In the genomic region with DNA sequence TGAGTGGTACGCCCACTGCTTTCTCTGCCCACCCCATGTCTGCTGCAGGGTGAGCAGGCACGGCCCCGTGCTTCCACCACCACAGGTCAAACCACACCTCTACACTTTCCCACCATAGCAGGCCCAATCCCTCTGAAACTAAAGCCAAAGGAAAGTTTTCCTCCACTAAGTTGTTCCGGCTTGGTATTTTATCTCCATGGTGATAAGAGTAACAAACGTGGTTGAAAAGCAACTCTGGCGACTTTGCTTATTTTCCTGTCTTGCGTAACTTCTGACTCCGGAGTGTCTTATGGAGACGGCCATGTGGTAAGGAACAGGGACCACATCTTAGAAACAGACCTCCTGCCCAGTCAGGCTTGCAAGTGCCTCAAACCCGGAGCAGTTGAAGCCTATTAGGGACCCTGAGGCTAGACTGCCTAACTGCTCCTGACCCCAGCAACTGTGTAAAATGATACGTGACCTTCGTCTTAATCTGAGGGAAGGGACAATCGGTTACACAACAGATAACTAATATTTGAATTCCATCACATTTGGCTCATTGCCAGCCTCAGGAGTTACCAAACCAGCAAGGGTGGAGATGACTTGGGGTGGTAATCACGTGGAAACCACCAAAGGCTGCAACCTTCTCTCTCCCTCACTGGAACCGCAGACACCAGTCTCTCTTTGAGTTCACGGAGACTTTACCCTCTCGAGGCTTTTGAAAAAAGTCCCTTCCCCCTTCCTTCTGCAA, we compare ENCODE assay signal across 10 mouse cellular contexts. TPM values are rescaled to one million over a fixed set of nuclear protein-coding genes. Genes with fewer than 3 reads are reported as not detected.
DNase-seq lines count a peak whose midpoint lies in the region; ATAC-seq and TF ChIP-seq lines count a peak whose summit lies in the region.
"Had no signal": no experiment of that assay in that cellular context is flagged by ENCODE, and none has a peak within 500 bp of the region (broad histone marks: within the 10 kb centered on the region; RNA-seq: fewer than 3 reads in every experiment).

No protein-coding gene starts in this region.

- 0 out of 2 replicates have a peak, but pooled peaks cover under 1% of the 10 kb centered on the region for H3K27me3 ChIP-seq in heart, embryonic 13.5 days (replicated peaks)
- no peaks in the 10 kb centered on the region for H3K27me3 ChIP-seq in lung, postnatal 0 days (replicated peaks; ENCODE audit: insufficient read depth, low read length)
- H3K27me3 ChIP-seq in midbrain, embryonic 14.5 days (ENCODE audit: control insufficient read depth, insufficient read depth, low read length) = no peaks in the 10 kb centered on the region
- H3K27me3 ChIP-seq in forebrain, postnatal 0 days (ENCODE audit: insufficient read depth, low read length) = no peaks in the 10 kb centered on the region
- H3K27me3 ChIP-seq: neural tube, embryonic 12.5 days had no signal

- no peaks in the 10 kb centered on the region for H3K9me3 ChIP-seq in heart, embryonic 13.5 days
- H3K9me3 ChIP-seq in lung, postnatal 0 days (ENCODE audit: low read length) = no peaks in the 10 kb centered on the region
- no peaks in the 10 kb centered on the region for H3K9me3 ChIP-seq in midbrain, embryonic 14.5 days (ENCODE audit: control insufficient read depth, low read length)
- H3K9me3 ChIP-seq in forebrain, postnatal 0 days (ENCODE audit: low read length) = no peaks in the 10 kb centered on the region
- H3K9me3 ChIP-seq: neural tube, embryonic 12.5 days had no signal

- no peak overlapping the region for H3K9ac ChIP-seq in heart, embryonic 13.5 days
- no peak overlapping the region for H3K9ac ChIP-seq in lung, postnatal 0 days (replicated peaks; ENCODE audit: low read depth)
- H3K9ac ChIP-seq in midbrain, embryonic 14.5 days (replicated peaks; ENCODE audit: low read length) = no peak overlapping the region
- H3K9ac ChIP-seq in forebrain, postnatal 0 days = no peak overlapping the region
- H3K9ac ChIP-seq: neural tube, embryonic 12.5 days had no signal

- TF ChIP-seq EP300 in lung, postnatal 0 days (IDR thresholded peaks at IDR 0.05) = no peak

- DNase-seq in 416B (ENCODE audit: low read depth) (peak; percentile 97), ES-CJ7 (ENCODE audit: low read depth, low spot score) (peak; percentile 78)
- DNase-seq in lung, postnatal 0 days (ENCODE audit: low spot score) = peak; percentile 94
- no peak for DNase-seq in cerebellum, postnatal 36 days
- no peak for DNase-seq in midbrain, embryonic 14.5 days
- no peak for DNase-seq in forebrain, postnatal 0 days
- DNase-seq in thymus, postnatal 4 days = no peak
- DNase-seq: cerebellum, adult 8-10 months had no signal

- peaks cover 11% of the 10 kb centered on the region for H3K4me1 ChIP-seq in heart, embryonic 13.5 days
- H3K4me1 ChIP-seq in lung, postnatal 0 days (ENCODE audit: insufficient read depth, low read depth, low read length) = peaks cover 2% of the 10 kb centered on the region; the same call in 1 of the 2 replicates
- no peaks in the 10 kb centered on the region for H3K4me1 ChIP-seq in midbrain, embryonic 14.5 days (ENCODE audit: control insufficient read depth, insufficient read depth, low read length)
- no peaks in the 10 kb centered on the region for H3K4me1 ChIP-seq in forebrain, postnatal 0 days (ENCODE audit: insufficient read depth)
- H3K4me1 ChIP-seq: neural tube, embryonic 12.5 days had no signal

- peak overlapping the region; percentile 24; the same call in 1 of the 2 replicates for H3K4me2 ChIP-seq in heart, embryonic 13.5 days
- peak overlapping the region; percentile 12; the same call in 1 of the 2 replicates for H3K4me2 ChIP-seq in lung, postnatal 0 days (replicated peaks; ENCODE audit: low read depth, low read length)
- no peak overlapping the region for H3K4me2 ChIP-seq in midbrain, embryonic 14.5 days (ENCODE audit: low read length)
- H3K4me2 ChIP-seq in forebrain, postnatal 0 days (ENCODE audit: low read depth) = no peak overlapping the region
- H3K4me2 ChIP-seq: neural tube, embryonic 12.5 days had no signal

- no peaks in the 10 kb centered on the region for H3K36me3 ChIP-seq in heart, embryonic 13.5 days
- no peaks in the 10 kb centered on the region for H3K36me3 ChIP-seq in lung, postnatal 0 days (ENCODE audit: insufficient read depth, low read length)
- H3K36me3 ChIP-seq in midbrain, embryonic 14.5 days (ENCODE audit: control insufficient read depth, insufficient read depth, low read length) = no peaks in the 10 kb centered on the region
- H3K36me3 ChIP-seq in forebrain, postnatal 0 days (ENCODE audit: insufficient read depth) = no peaks in the 10 kb centered on the region
- H3K36me3 ChIP-seq: neural tube, embryonic 12.5 days had no signal

- ATAC-seq in heart, embryonic 13.5 days (ENCODE audit: extremely low read depth, insufficient number of reproducible peaks, low FRiP score, low TSS enrichment) = no peak
- peak; percentile 83 for ATAC-seq in lung, postnatal 0 days
- no peak for ATAC-seq in midbrain, embryonic 14.5 days (ENCODE audit: low FRiP score, low TSS enrichment)
- no peak for ATAC-seq in forebrain, postnatal 0 days

- 36% methylated on average over 17 of the region's 17 CpGs for WGBS in heart, embryonic 13.5 days
- WGBS in lung, postnatal 0 days = 24% methylated on average over 17 of the region's 17 CpGs
- 84% methylated on average over 17 of the region's 17 CpGs for WGBS in midbrain, embryonic 14.5 days
- 81% methylated on average over 17 of the region's 17 CpGs for WGBS in forebrain, postnatal 0 days

- no peak overlapping the region for H3K27ac ChIP-seq in heart, embryonic 13.5 days (replicated peaks)
- peak overlapping the region; percentile 45; the same call in 1 of the 2 replicates for H3K27ac ChIP-seq in lung, postnatal 0 days (ENCODE audit: low read length)
- H3K27ac ChIP-seq in midbrain, embryonic 14.5 days (replicated peaks; ENCODE audit: low read depth, low read length) = no peak overlapping the region
- no peak overlapping the region for H3K27ac ChIP-seq in forebrain, postnatal 0 days (ENCODE audit: low read depth, low read length)
- H3K27ac ChIP-seq: neural tube, embryonic 12.5 days had no signal

- H3K4me3 ChIP-seq in heart, embryonic 13.5 days = no peak overlapping the region
- no peak overlapping the region for H3K4me3 ChIP-seq in lung, postnatal 0 days (ENCODE audit: low read depth, low read length)
- no peak overlapping the region for H3K4me3 ChIP-seq in midbrain, embryonic 14.5 days (replicated peaks; ENCODE audit: low read depth, low read length)
- no peak overlapping the region for H3K4me3 ChIP-seq in forebrain, postnatal 0 days (ENCODE audit: low read depth, low read length)
- H3K4me3 ChIP-seq: neural tube, embryonic 12.5 days had no signal

- TF ChIP-seq CTCF in lung, postnatal 0 days (IDR thresholded peaks at IDR 0.05) = no peak
- no peak for TF ChIP-seq CTCF in forebrain, postnatal 0 days (IDR thresholded peaks at IDR 0.05; ENCODE audit: low read depth)

RNA-seq across cellular contexts. Expression of gene Clstn3, which starts 13.5 kb away (rescaled TPM):
- polyA plus RNA-seq in heart, embryonic 13.5 days (2015; fragmentation: Nextera tagmentation; extraction: Ambion mirVana) = 1.1 and 1.9 TPM in 2 replicates
- 0.31 and 0.88 TPM in 2 replicates for polyA plus RNA-seq in lung, postnatal 0 days (2015; fragmentation: Nextera tagmentation; extraction: Ambion mirVana)
- polyA plus RNA-seq in midbrain, embryonic 14.5 days (2014; fragmentation: Nextera tagmentation; extraction: Ambion mirVana) = 78.0 and 105 TPM in 2 replicates
- total RNA-seq in forebrain, postnatal 0 days (2014; rRNA removed) = 167 and 223 TPM in 2 replicates
- polyA plus RNA-seq in forebrain, postnatal 0 days (2015; fragmentation: Nextera tagmentation; extraction: Ambion mirVana) = 97.3 and 134 TPM in 2 replicates

RNA-seq across cellular contexts. Expression of gene C1rl, which starts 14.8 kb away (rescaled TPM):
- 0.46 and 0.52 TPM in 2 replicates for polyA plus RNA-seq in heart, embryonic 13.5 days (2015; fragmentation: Nextera tagmentation; extraction: Ambion mirVana)
- polyA plus RNA-seq in lung, postnatal 0 days (2015; fragmentation: Nextera tagmentation; extraction: Ambion mirVana) = 1.5 and 2.2 TPM in 2 replicates
- polyA plus RNA-seq in midbrain, embryonic 14.5 days (2014; fragmentation: Nextera tagmentation; extraction: Ambion mirVana) = 0.09 and 0.27 TPM in 2 replicates
- 0.48 TPM in 1 of 2 replicates, not detected in the other for total RNA-seq in forebrain, postnatal 0 days (2014; rRNA removed)
- 0.19 and 0.22 TPM in 2 replicates for polyA plus RNA-seq in forebrain, postnatal 0 days (2015; fragmentation: Nextera tagmentation; extraction: Ambion mirVana)

RNA-seq across cellular contexts. Expression of gene C1ra, which starts 34.1 kb away (rescaled TPM):
- polyA plus RNA-seq in heart, embryonic 13.5 days (2015; fragmentation: Nextera tagmentation; extraction: Ambion mirVana) = 0.40 and 0.68 TPM in 2 replicates
- polyA plus RNA-seq in lung, postnatal 0 days (2015; fragmentation: Nextera tagmentation; extraction: Ambion mirVana) = 23.2 and 24.7 TPM in 2 replicates
- polyA plus RNA-seq in midbrain, embryonic 14.5 days (2014; fragmentation: Nextera tagmentation; extraction: Ambion mirVana) = 0.12 TPM in 1 of 2 replicates, not detected in the other
- total RNA-seq in forebrain, postnatal 0 days (2014; rRNA removed) = 0.23 and 1.1 TPM in 2 replicates
- 0.49 and 0.58 TPM in 2 replicates for polyA plus RNA-seq in forebrain, postnatal 0 days (2015; fragmentation: Nextera tagmentation; extraction: Ambion mirVana)

Comparison
In these comparisons a context has a peak if more than half of its experiments do, and no peak if none do; other contexts are left out.
1. DNase-seq: peak in 416B (single experiment), ES-CJ7 (single experiment) and lung, postnatal 0 days (single experiment); none in cerebellum, postnatal 36 days (0 of 2), midbrain, embryonic 14.5 days (single experiment), forebrain, postnatal 0 days (single experiment) and thymus, postnatal 4 days (single experiment).
2. H3K4me2 ChIP-seq: peak in heart, embryonic 13.5 days (single experiment) and lung, postnatal 0 days (single experiment); none in midbrain, embryonic 14.5 days (single experiment) and forebrain, postnatal 0 days (single experiment).
3. RNA of gene Clstn3, which starts 13.5 kb away (polyA plus RNA-seq): 97.3 to 134 TPM in forebrain, postnatal 0 days and 78.0 to 105 TPM in midbrain, embryonic 14.5 days; 1.1 to 1.9 TPM in heart, embryonic 13.5 days and 0.31 to 0.88 TPM in lung, postnatal 0 days; every median in the first group is over 10 times any median in the second.
4. RNA of gene C1ra, which starts 34.1 kb away (polyA plus RNA-seq): 23.2 to 24.7 TPM in lung, postnatal 0 days; 0.49 to 0.58 TPM in forebrain, postnatal 0 days, 0.40 to 0.68 TPM in heart, embryonic 13.5 days and 0.12 TPM in midbrain, embryonic 14.5 days; every median in the first group is over 10 times any median in the second.